Mouse (Mus musculus) lung, postnatal 0 days (tissue): ENCODE results near the gene 9230112D13Rik. TPM values are rescaled to one million over a fixed set of nuclear protein-coding genes. Genes with fewer than 3 reads are reported as not detected.

Source experiments
- ATAC-seq: fragments of 200-750 bp; cut with Nextera tagmentation; 2 replicates; pipeline ENCODE4 v1.8.0; 2017; ENCODE audit warnings: moderate library complexity
- DNase-seq: peaks from one replicate; pipeline ENCODE4 v3.0.0-alpha.2; 2016; ENCODE audit warnings: low spot score
- H3K27ac ChIP-seq: fragments of 300-500 bp; sonication (generic); 2 replicates; pipeline ENCODE4 v1.5.1; 2014; ENCODE audit warnings: antibody characterized with exemption, mild to moderate bottlenecking, low read length, mixed read lengths
- H3K27me3 ChIP-seq: fragments of 300-500 bp; sonication (generic); replicated peaks from 2 replicates; pipeline ENCODE4 v1.6.1; 2014; ENCODE audit warnings: low read length, mixed read lengths; ENCODE audit not compliant: insufficient read depth
- H3K36me3 ChIP-seq: fragments of 300-500 bp; sonication (generic); 2 replicates; pipeline ENCODE4 v1.6.1; 2014; ENCODE audit warnings: low read length, mixed read lengths; ENCODE audit not compliant: insufficient read depth
- H3K4me1 ChIP-seq: fragments of 300-500 bp; sonication (generic); 2 replicates; pipeline ENCODE4 v1.6.1; 2014; ENCODE audit warnings: antibody characterized with exemption, low read depth, low read length, mixed read lengths; ENCODE audit not compliant: insufficient read depth
- H3K4me2 ChIP-seq: fragments of 300-500 bp; sonication (generic); replicated peaks from 2 replicates; pipeline ENCODE4 v1.6.1; 2014; ENCODE audit warnings: low read depth, mild to moderate bottlenecking, low read length, moderate library complexity, mixed read lengths
- H3K4me3 ChIP-seq: fragments of 300-500 bp; sonication (generic); 2 replicates; pipeline ENCODE4 v1.5.1; 2014; ENCODE audit warnings: low read depth, low read length
- H3K9ac ChIP-seq: fragments of 300-500 bp; sonication (generic); replicated peaks from 2 replicates; pipeline ENCODE4 v1.6.1; 2014; ENCODE audit warnings: low read depth, mild to moderate bottlenecking
- H3K9me3 ChIP-seq: fragments of 300-500 bp; sonication (generic); 2 replicates; pipeline ENCODE4 v1.6.1; 2016; ENCODE audit warnings: low read length, mixed read lengths
- CTCF ChIP-seq: IDR thresholded peaks from 2 replicates; pipeline ENCODE4 v1.5.1; 2016; ENCODE audit warnings: antibody characterized with exemption, mild to moderate bottlenecking
- EP300 ChIP-seq: IDR thresholded peaks from 2 replicates; pipeline ENCODE4 v1.6.1; 2016; ENCODE audit warnings: antibody characterized with exemption, mild to moderate bottlenecking, control low read depth
- WGBS: fragments of 180-500 bp; shearing (Covaris S2); extraction: QIAGEN DNeasy Blood & Tissue Kit; methylation state at CpG from one replicate; pipeline ENCODE4 v1.1.7; 2014; 5-methylcytosine and 5-hydroxymethylcytosine counted together
- polyA plus RNA-seq: library from polyadenylated mRNA; unstranded; fragments of >200 nt; fragmentation: Nextera tagmentation; extraction: Ambion mirVana; gene quantifications from 2 replicates; pipeline ENCODE4 v1.2.1, GENCODE M21; 2015

9230112D13Rik gene
- polyA plus RNA-seq, 1 experiment from 2014 or later, result not detected

- Histone ChIP-seq H3K9ac (no peak overlapping the region), H3K9me3 (no peaks in the 10 kb centered on the region), H3K4me1 (no peaks in the 10 kb centered on the region), H3K27me3 (no peaks in the 10 kb centered on the region), H3K4me2 (no peak overlapping the region), H3K27ac (no peak overlapping the region), H3K36me3 (no peaks in the 10 kb centered on the region), H3K4me3 (no peak overlapping the region)
- ATAC-seq, result peak; percentile 72
- 54% methylated on average over 6 of the region's 6 CpGs for WGBS
- TF ChIP-seq EP300 (peak; percentile 85), CTCF (no peak)
- DNase-seq, result peak; percentile 56
Measured at GRCm38 (mm10) chr14:34532536-34532935, 9.9 kb upstream of the 9230112D13Rik start.

GRCm38 (mm10) chr14:34528804-34529203, 6.2 kb upstream of the 9230112D13Rik start:
- Histone ChIP-seq H3K4me3 (no peak overlapping the region; the same call in 1 of the 2 replicates), H3K9ac (no peak overlapping the region), H3K36me3 (no peaks in the 10 kb centered on the region), H3K4me2 (0 out of 2 replicates have a peak overlapping the region, but pooled peaks have one; percentile 6), H3K9me3 (no peaks in the 10 kb centered on the region), H3K27ac (no peak overlapping the region), H3K27me3 (no peaks in the 10 kb centered on the region), H3K4me1 (no peaks in the 10 kb centered on the region)
- ATAC-seq (no peak), DNase-seq (no peak)
- 46% methylated on average over 8 of the region's 8 CpGs for WGBS
- no peak for TF ChIP-seq EP300

GRCm38 (mm10) chr14:34517959-34518544, 4.5 kb downstream of the 9230112D13Rik start:
- H3K27me3 ChIP-seq, result no peaks in the 10 kb centered on the region; the same call in 1 of the 2 replicates
- H3K4me2 ChIP-seq, result no peak overlapping the region
- no peak for DNase-seq
- no peaks in the 10 kb centered on the region for H3K36me3 ChIP-seq
- no peak for ATAC-seq
- H3K9ac ChIP-seq, result no peak overlapping the region
- no peaks in the 10 kb centered on the region for H3K9me3 ChIP-seq
- no peak for TF ChIP-seq CTCF
- WGBS, result 53% methylated on average over 8 of the region's 8 CpGs
- no peak overlapping the region for H3K4me3 ChIP-seq
- no peak overlapping the region for H3K27ac ChIP-seq
- H3K4me1 ChIP-seq, result no peaks in the 10 kb centered on the region

- 84% methylated on average over 10 of the region's 10 CpGs for WGBS
- Histone ChIP-seq H3K4me1 (no peaks in the 10 kb centered on the region), H3K9ac (no peak overlapping the region), H3K9me3 (no peaks in the 10 kb centered on the region), H3K4me2 (no peak overlapping the region), H3K27ac (no peak overlapping the region), H3K27me3 (no peaks in the 10 kb centered on the region; the same call in 1 of the 2 replicates), H3K36me3 (no peaks in the 10 kb centered on the region), H3K4me3 (no peak overlapping the region)
- no peak for DNase-seq
- no peak for TF ChIP-seq EP300
- no peak for TF ChIP-seq CTCF
- no peak for ATAC-seq
Measured at GRCm38 (mm10) chr14:34516960-34517577, 5.5 kb downstream of the 9230112D13Rik start.

- DNase-seq (no peak), ATAC-seq (no peak)
- Histone ChIP-seq H3K4me2 (no peak overlapping the region), H3K27me3 (no peaks in the 10 kb centered on the region; the same call in 1 of the 2 replicates), H3K4me1 (no peaks in the 10 kb centered on the region), H3K9ac (no peak overlapping the region), H3K36me3 (no peaks in the 10 kb centered on the region), H3K4me3 (no peak overlapping the region), H3K9me3 (no peaks in the 10 kb centered on the region), H3K27ac (no peak overlapping the region)
- WGBS, result 74% methylated on average over 5 of the region's 5 CpGs
- TF ChIP-seq EP300, result no peak
- TF ChIP-seq CTCF, result no peak
Measured at GRCm38 (mm10) chr14:34515860-34516259, 6.7 kb downstream of the 9230112D13Rik start.

- no peaks in the 10 kb centered on the region for H3K9me3 ChIP-seq
- H3K4me2 ChIP-seq, result no peak overlapping the region
- TF ChIP-seq CTCF (peak; percentile 51), EP300 (no peak)
- H3K27me3 ChIP-seq, result no peaks in the 10 kb centered on the region; the same call in 1 of the 2 replicates
- DNase-seq, result peak; percentile 54
- WGBS, result 32% methylated on average over 6 of the region's 6 CpGs
- no peaks in the 10 kb centered on the region for H3K36me3 ChIP-seq
- H3K9ac ChIP-seq, result no peak overlapping the region
- no peak overlapping the region for H3K4me3 ChIP-seq
- peak; percentile 69 for ATAC-seq
- H3K4me1 ChIP-seq, result no peaks in the 10 kb centered on the region
- 0 out of 2 replicates have a peak overlapping the region, but pooled peaks have one; percentile 4 for H3K27ac ChIP-seq
Measured at GRCm38 (mm10) chr14:34514120-34514519, 8.5 kb downstream of the 9230112D13Rik start.
